Mouse (Mus musculus) central nervous system, embryonic 11.5 days (tissue): ENCODE measurements around the gene Vmn1r111. TPM values are rescaled to one million over a fixed set of nuclear protein-coding genes. Genes with fewer than 3 reads are reported as not detected.

Source experiments
- polyA plus RNA-seq: library from polyadenylated mRNA; depleted of rRNA; stranded (reverse); fragments of >200 nt; gene quantifications from 2 replicates; pipeline ENCODE4 v1.2.3, GENCODE M21; 2012; rRNA removed

The Vmn1r111 gene
- polyA plus RNA-seq: not detected in 2 replicates

DNA sequence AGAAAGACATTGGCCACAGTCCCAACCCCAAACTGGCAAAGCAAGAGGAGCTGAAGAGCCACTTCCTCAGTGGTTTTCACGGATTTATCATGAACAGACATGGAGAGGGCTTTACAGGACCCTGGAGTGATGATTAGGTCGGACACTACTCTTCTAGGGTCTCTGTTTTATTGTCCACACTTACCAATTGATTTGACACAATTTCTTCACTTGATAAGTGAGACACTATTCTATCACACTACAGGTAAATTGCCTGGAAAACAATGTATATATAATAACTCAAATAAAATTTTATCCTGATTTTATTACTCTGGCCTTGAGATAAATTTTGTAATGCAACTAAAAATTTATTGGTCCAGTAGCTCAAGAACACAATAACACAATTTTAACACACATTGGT lies at the start of gene Vmn1r111:
Gene Vmn1r111, minus strand, starts transcription at position 101 of the 400 bp plus-strand sequence.

DNA sequence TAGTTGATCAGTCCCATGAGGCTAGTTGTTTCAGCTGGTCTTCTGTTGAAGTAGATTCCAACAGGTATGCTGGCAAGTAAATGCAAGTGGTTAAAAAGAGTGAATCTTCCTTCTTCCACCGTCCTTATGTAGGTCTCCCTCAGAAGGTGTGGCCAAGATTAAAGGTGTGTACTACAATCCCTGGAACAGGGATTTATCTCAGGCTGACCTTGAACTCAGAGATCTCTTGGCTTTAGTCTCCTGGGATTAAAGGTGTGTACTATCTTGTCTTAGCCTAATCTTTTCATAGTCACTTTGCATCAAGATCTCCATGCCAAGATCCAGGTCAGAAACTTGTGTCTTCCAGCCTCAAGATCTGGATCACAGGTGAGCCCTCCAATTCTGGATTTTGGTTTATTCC lies 27.5 kb upstream of the Vmn1r111 start, which contains the start of gene Gm10668:
Gene Gm10668, minus strand, starts transcription at position 101 of the 400 bp plus-strand sequence.

GRCm38 (mm10) chr7:20668618-20669017 lies 34.4 kb downstream of the Vmn1r111 start, which contains the start of gene Vmn1r107:
TSS of gene Vmn1r107 (plus strand) at chr7:20668918.

Other genes with a start within 250 kb of the Vmn1r111 start
- not detected in 2 replicates for gene Gm10670, start 228.3 kb downstream of the Vmn1r111 start, polyA plus RNA-seq
- gene Vmn1r103, start 192.7 kb downstream of the Vmn1r111 start, polyA plus RNA-seq: not detected in 2 replicates
- gene Vmn1r104, start 169.4 kb downstream of the Vmn1r111 start, polyA plus RNA-seq: not detected in 2 replicates
- not detected in 2 replicates for gene Gm5726, start 157.5 kb downstream of the Vmn1r111 start, polyA plus RNA-seq
- not detected in 2 replicates for gene Gm4141, start 127.0 kb downstream of the Vmn1r111 start, polyA plus RNA-seq
- not detected in 2 replicates for gene Gm4513, start 104.2 kb downstream of the Vmn1r111 start, polyA plus RNA-seq
- gene Vmn1r107, start 34.3 kb downstream of the Vmn1r111 start, polyA plus RNA-seq: not detected in 2 replicates
- not detected in 2 replicates for gene Gm10668, start 27.4 kb upstream of the Vmn1r111 start, polyA plus RNA-seq
- gene Vmn1r112, start 68.0 kb upstream of the Vmn1r111 start, polyA plus RNA-seq: not detected in 2 replicates
- not detected in 2 replicates for gene Vmn1r113, start 84.1 kb upstream of the Vmn1r111 start, polyA plus RNA-seq
- gene Vmn1r114, start 109.0 kb upstream of the Vmn1r111 start, polyA plus RNA-seq: not detected in 2 replicates
- not detected in 2 replicates for gene Vmn1r115, start 141.8 kb upstream of the Vmn1r111 start, polyA plus RNA-seq
- not detected in 2 replicates for gene Vmn1r116, start 169.0 kb upstream of the Vmn1r111 start, polyA plus RNA-seq
- not detected in 2 replicates for gene Vmn1r117, start 180.9 kb upstream of the Vmn1r111 start, polyA plus RNA-seq
- gene Vmn1r118, start 209.1 kb upstream of the Vmn1r111 start, polyA plus RNA-seq: not detected in 2 replicates